In the genomic region with DNA sequence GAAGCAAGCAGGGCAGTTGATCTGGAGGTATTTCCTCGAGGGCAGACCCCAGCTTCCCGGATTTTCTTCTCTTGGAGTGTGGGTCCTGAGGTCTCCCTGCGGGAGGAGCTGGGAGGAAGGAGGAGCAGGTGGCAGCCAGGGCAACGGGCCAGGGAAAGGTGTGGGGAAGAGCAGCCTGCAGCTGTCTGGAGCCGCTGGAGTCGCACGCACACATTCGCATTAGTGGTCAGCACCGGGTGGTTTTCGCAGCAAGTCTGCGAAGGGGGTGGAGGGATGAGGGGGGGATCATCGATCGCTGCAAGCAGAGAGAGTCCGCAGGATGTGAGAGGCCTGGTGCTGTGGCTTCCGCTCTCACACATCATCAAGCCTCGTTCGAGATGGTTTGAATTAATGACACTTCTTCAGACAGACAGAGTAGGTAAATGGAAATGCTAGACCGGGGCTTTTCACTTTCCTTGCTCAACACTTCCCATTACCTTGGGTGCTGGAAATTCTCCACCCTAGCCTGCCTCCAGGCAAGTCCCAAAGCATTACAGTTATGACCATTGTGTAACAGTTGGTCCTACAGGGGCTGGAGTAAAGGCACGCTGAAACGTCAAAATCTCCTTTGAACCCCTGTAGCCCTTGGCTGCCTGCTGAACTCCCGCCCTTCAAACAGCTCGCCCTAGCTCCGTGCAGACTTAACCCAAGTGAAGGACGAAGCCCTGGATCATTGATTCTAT, we compare ENCODE assay signal across 8 mouse cellular contexts.
DNase-seq lines count a peak whose midpoint lies in the region; ATAC-seq and TF ChIP-seq lines count a peak whose summit lies in the region.

No protein-coding gene starts in this region.

- no peak overlapping the region for H3K27ac ChIP-seq in kidney, embryonic 16.5 days (ENCODE audit: low read length)
- no peak overlapping the region for H3K27ac ChIP-seq in embryonic facial prominence, embryonic 13.5 days
- H3K27ac ChIP-seq in hindbrain, postnatal 0 days, result no peak overlapping the region

- H3K4me3 ChIP-seq in kidney, embryonic 16.5 days (ENCODE audit: low read length), result no peak overlapping the region
- 0 out of 2 replicates have a peak overlapping the region, but pooled peaks have one; percentile 0 for H3K4me3 ChIP-seq in embryonic facial prominence, embryonic 13.5 days
- no peak overlapping the region for H3K4me3 ChIP-seq in hindbrain, postnatal 0 days (ENCODE audit: low read length)

- no peak for TF ChIP-seq CTCF in hindbrain, postnatal 0 days (IDR thresholded peaks at IDR 0.05; ENCODE audit: low read depth)

- H3K9me3 ChIP-seq in kidney, embryonic 16.5 days (ENCODE audit: low read length), result no peaks in the 10 kb centered on the region
- no peaks in the 10 kb centered on the region for H3K9me3 ChIP-seq in embryonic facial prominence, embryonic 13.5 days
- H3K9me3 ChIP-seq in hindbrain, postnatal 0 days (ENCODE audit: low read length), result no peaks in the 10 kb centered on the region

- no peak for ATAC-seq in kidney, embryonic 16.5 days (ENCODE audit: low FRiP score, low TSS enrichment)
- no peak for ATAC-seq in embryonic facial prominence, embryonic 13.5 days (ENCODE audit: insufficient number of reproducible peaks, insufficient read depth, low FRiP score, low TSS enrichment, low read depth)
- 0 out of 2 replicates have a peak, but pooled peaks have one; percentile 22 for ATAC-seq in hindbrain, postnatal 0 days

- H3K27me3 ChIP-seq in kidney, embryonic 16.5 days (ENCODE audit: insufficient read depth, low read length), result 0 out of 2 replicates have a peak, but pooled peaks cover 10% of the 10 kb centered on the region
- peaks cover 59% of the 10 kb centered on the region for H3K27me3 ChIP-seq in embryonic facial prominence, embryonic 13.5 days
- H3K27me3 ChIP-seq in hindbrain, postnatal 0 days (ENCODE audit: insufficient read depth, low read length), result no peaks in the 10 kb centered on the region

- no peak for DNase-seq in kidney, adult 11 months
- peak; percentile 18 for DNase-seq in hindbrain, postnatal 0 days (ENCODE audit: low spot score)
- peak; percentile 10 to 14 for DNase-seq in natural killer cell, adult 2 months (ENCODE audit: low spot score in 2 of 2)
- no peak for DNase-seq in thymus, postnatal 0 days (ENCODE audit: low spot score)
- no peak for DNase-seq in spleen, adult 12 weeks (ENCODE audit: low spot score)
- DNase-seq in T-cell, adult 2 months (ENCODE audit: low spot score), result no peak

- peaks cover 55% of the 10 kb centered on the region for H3K4me1 ChIP-seq in kidney, embryonic 16.5 days (ENCODE audit: insufficient read depth, low read length)
- H3K4me1 ChIP-seq in embryonic facial prominence, embryonic 13.5 days, result peaks cover 45% of the 10 kb centered on the region
- H3K4me1 ChIP-seq in hindbrain, postnatal 0 days (ENCODE audit: insufficient read depth, low read length), result peaks cover 8% of the 10 kb centered on the region; the same call in 1 of the 2 replicates

- 0 out of 2 replicates have a peak overlapping the region, but pooled peaks have one; percentile 35 for H3K9ac ChIP-seq in kidney, embryonic 16.5 days (replicated peaks; ENCODE audit: low read length)
- H3K9ac ChIP-seq in embryonic facial prominence, embryonic 13.5 days, result peak overlapping the region; percentile 44; the same call in 1 of the 2 replicates
- H3K9ac ChIP-seq in hindbrain, postnatal 0 days (replicated peaks; ENCODE audit: low read length), result no peak overlapping the region

- no peaks in the 10 kb centered on the region for H3K36me3 ChIP-seq in kidney, embryonic 16.5 days (ENCODE audit: insufficient read depth, low read length)
- H3K36me3 ChIP-seq in embryonic facial prominence, embryonic 13.5 days, result no peaks in the 10 kb centered on the region
- no peaks in the 10 kb centered on the region for H3K36me3 ChIP-seq in hindbrain, postnatal 0 days (ENCODE audit: insufficient read depth, low read length)

- peak overlapping the region; percentile 38 for H3K4me2 ChIP-seq in kidney, embryonic 16.5 days (replicated peaks; ENCODE audit: low read depth, low read length)
- H3K4me2 ChIP-seq in embryonic facial prominence, embryonic 13.5 days, result peak overlapping the region; percentile 40
- H3K4me2 ChIP-seq in hindbrain, postnatal 0 days (ENCODE audit: low read depth, low read length), result peak overlapping the region; percentile 42

- WGBS in kidney, embryonic 16.5 days, result 18% methylated on average over 24 of the region's 24 CpGs
- 7% methylated on average over 24 of the region's 24 CpGs for WGBS in embryonic facial prominence, embryonic 13.5 days
- 15% methylated on average over 24 of the region's 24 CpGs for WGBS in hindbrain, postnatal 0 days

Comparison
In these comparisons a context has a peak if more than half of its experiments do, and no peak if none do; other contexts are left out.
1. DNase-seq: peak in hindbrain, postnatal 0 days (single experiment) and natural killer cell, adult 2 months (2 of 2); none in kidney, adult 11 months (single experiment), thymus, postnatal 0 days (single experiment), spleen, adult 12 weeks (single experiment) and T-cell, adult 2 months (single experiment).
2. Peak in every context shown above with its lines, with median percentiles within 50 percentile points of each other: H3K4me2 ChIP-seq.